Comparison of ENCODE assay signal across 10 mouse cellular contexts in genomic region chr17:28876821-28877220, GRCm38 (mm10). TPM values are rescaled to one million over a fixed set of nuclear protein-coding genes. Genes with fewer than 3 reads are reported as not detected.
DNase-seq lines count a peak whose midpoint lies in the region; ATAC-seq lines count a peak whose summit lies in the region.
"Had no signal": no experiment of that assay in that cellular context is flagged by ENCODE, and none has a peak within 500 bp of the region (broad histone marks: within the 10 kb centered on the region; RNA-seq: fewer than 3 reads in every experiment).

No protein-coding gene starts in this region.

- ATAC-seq in hematopoietic stem cell, adult 5-6 weeks (replicated peaks in 1 of 2; ENCODE audit: insufficient read depth in 1 of 2, low FRiP score in 2 of 2, low TSS enrichment in 1 of 2, low read depth in 1 of 2, poor library complexity in 2 of 2, severe bottlenecking in 2 of 2), result peak; percentile 25 to 55; a peak in 2 of 4 replicates

- intact Hi-C loops in gastrocnemius, postnatal 14 days (cut with DNase I; ENCODE audit: low total_unique reads), result no loop called here

- DNase-seq in gastrocnemius, postnatal 14 days, result peak; percentile 31
- no peak for DNase-seq in gastrocnemius, postnatal 25 days
- DNase-seq in right cerebral cortex, postnatal 4 days, result peak; percentile 66
- no peak for DNase-seq in right cerebral cortex, adult 2 months (ENCODE audit: low spot score in 2 of 2)
- DNase-seq in lung, postnatal 10 days, result peak; percentile 44
- DNase-seq in thymus, postnatal 14 days, result peak; percentile 53
- no peak for DNase-seq in cerebellum, adult 8-10 months

RNA-seq across cellular contexts. Expression of gene Pnpla1, which starts 18.6 kb away (rescaled TPM):
- total RNA-seq in gastrocnemius, postnatal 14 days (2021), result under 1 TPM in 1 of 2 experiments, not detected in 1; 0.04 TPM
- not detected for total RNA-seq in gastrocnemius, postnatal 25 days (2021)
- total RNA-seq in hematopoietic stem cell, adult 5-6 weeks (2017), result 0.13 and 0.25 TPM in 2 replicates
- total RNA-seq: G1E; heart, postnatal 36 days had no signal

RNA-seq across cellular contexts. Expression of gene 4930539E08Rik, which starts 38.3 kb away (rescaled TPM):
- under 1 TPM in 1 of 2 experiments, not detected in 1; 0.04 TPM for total RNA-seq in gastrocnemius, postnatal 14 days (2021)
- total RNA-seq in gastrocnemius, postnatal 25 days (2021), result not detected
- 2.8 and 4.5 TPM in 2 replicates for total RNA-seq in hematopoietic stem cell, adult 5-6 weeks (2017)
- total RNA-seq: heart, postnatal 36 days had no signal

Comparison
In these comparisons a context has a peak if more than half of its experiments do, and no peak if none do; other contexts are left out.
1. DNase-seq: peak in gastrocnemius, postnatal 14 days (single experiment), right cerebral cortex, postnatal 4 days (single experiment), lung, postnatal 10 days (single experiment) and thymus, postnatal 14 days (single experiment); none in gastrocnemius, postnatal 25 days (single experiment), right cerebral cortex, adult 2 months (0 of 2) and cerebellum, adult 8-10 months (single experiment).